Mouse (Mus musculus): ENCODE data around the gene Cap1. TPM values are rescaled to one million over a fixed set of nuclear protein-coding genes. Genes with fewer than 3 reads are reported as not detected.

Cap1 gene
- polyA plus RNA-seq, 1 experiment from 2014 or later, result 678 TPM

GRCm38 (mm10) chr4:122903709-122904108, 17.9 kb upstream of the Cap1 start:
- no peak overlapping the region for H3K27ac ChIP-seq
- no peak overlapping the region for H3K4me3 ChIP-seq (ENCODE audit: inconsistent target)
- 56% methylated on average over 3 of the region's 3 CpGs for WGBS (ENCODE audit: missing documents)

GRCm38 (mm10) chr4:122902156-122902555, 16.3 kb upstream of the Cap1 start:
- WGBS (ENCODE audit: missing documents), result 57% methylated on average over 6 of the region's 6 CpGs
- Histone ChIP-seq H3K79me2 (ENCODE audit: inconsistent target) (no peaks in the 10 kb centered on the region), H3K27ac (no peak overlapping the region), H3K36me3 (ENCODE audit: inconsistent target) (no peaks in the 10 kb centered on the region), H3K4me3 (ENCODE audit: inconsistent target) (no peak overlapping the region)

More at GRCm38 (mm10) chr4:122903709-122904108, 17.9 kb upstream of the Cap1 start:
- Histone ChIP-seq H3K79me2 (ENCODE audit: inconsistent target) (no peaks in the 10 kb centered on the region), H3K36me3 (ENCODE audit: inconsistent target) (no peaks in the 10 kb centered on the region)

- Histone ChIP-seq H3K36me3 (ENCODE audit: inconsistent target) (no peaks in the 10 kb centered on the region), H3K27ac (0 out of 2 replicates have a peak overlapping the region, but pooled peaks have one; percentile 12), H3K4me3 (ENCODE audit: inconsistent target) (no peak overlapping the region), H3K79me2 (ENCODE audit: inconsistent target) (no peaks in the 10 kb centered on the region)
- 13% methylated on average over 5 of the region's 5 CpGs for WGBS (ENCODE audit: missing documents)
Measured at GRCm38 (mm10) chr4:122898313-122898712, 12.5 kb upstream of the Cap1 start.

GRCm38 (mm10) chr4:122897750-122898149, 11.9 kb upstream of the Cap1 start:
- H3K4me3 ChIP-seq (ENCODE audit: inconsistent target), result no peak overlapping the region
- 0 out of 2 replicates have a peak overlapping the region, but pooled peaks have one; percentile 12 for H3K27ac ChIP-seq
- no peaks in the 10 kb centered on the region for H3K36me3 ChIP-seq (ENCODE audit: inconsistent target)
- no peaks in the 10 kb centered on the region for H3K79me2 ChIP-seq (ENCODE audit: inconsistent target)
- 74% methylated on average over 4 of the region's 4 CpGs for WGBS (ENCODE audit: missing documents)

- Histone ChIP-seq H3K36me3 (ENCODE audit: inconsistent target) (no peaks in the 10 kb centered on the region), H3K79me2 (ENCODE audit: inconsistent target) (no peaks in the 10 kb centered on the region), H3K4me3 (ENCODE audit: inconsistent target) (peak overlapping the region; percentile 1; the same call in 1 of the 2 replicates), H3K27ac (peak overlapping the region; percentile 93)
- 3% methylated on average over 5 of the region's 5 CpGs for WGBS (ENCODE audit: missing documents)
Measured at GRCm38 (mm10) chr4:122892157-122892556, 6.3 kb upstream of the Cap1 start.

GRCm38 (mm10) chr4:122891597-122891996, 5.7 kb upstream of the Cap1 start:
- Histone ChIP-seq H3K79me2 (ENCODE audit: inconsistent target) (no peaks in the 10 kb centered on the region), H3K27ac (peak overlapping the region; percentile 93), H3K4me3 (ENCODE audit: inconsistent target) (no peak overlapping the region), H3K36me3 (ENCODE audit: inconsistent target) (no peaks in the 10 kb centered on the region)
- 75% methylated on average over 1 of the region's 1 CpGs for WGBS (ENCODE audit: missing documents)

GRCm38 (mm10) chr4:122890881-122891481, 5.1 kb upstream of the Cap1 start:
- peak overlapping the region; percentile 93 for H3K27ac ChIP-seq
- no peaks in the 10 kb centered on the region for H3K36me3 ChIP-seq (ENCODE audit: inconsistent target)
- no peak overlapping the region for H3K4me3 ChIP-seq (ENCODE audit: inconsistent target)
- 87% methylated on average over 3 of the region's 3 CpGs for WGBS (ENCODE audit: missing documents)
- H3K79me2 ChIP-seq (ENCODE audit: inconsistent target), result no peaks in the 10 kb centered on the region

- Histone ChIP-seq H3K27ac (peak overlapping the region; percentile 100), H3K79me2 (ENCODE audit: inconsistent target) (peaks cover 33% of the 10 kb centered on the region), H3K4me3 (ENCODE audit: inconsistent target) (no peak overlapping the region), H3K36me3 (ENCODE audit: inconsistent target) (no peaks in the 10 kb centered on the region)
- WGBS (ENCODE audit: missing documents), result 89% methylated on average over 2 of the region's 2 CpGs
Measured at GRCm38 (mm10) chr4:122887336-122887735, 1.5 kb upstream of the Cap1 start.

- WGBS (ENCODE audit: missing documents), result 0% methylated on average over 19 of the region's 19 CpGs
- H3K79me2 ChIP-seq (ENCODE audit: inconsistent target), result peaks cover 39% of the 10 kb centered on the region
- H3K27ac ChIP-seq, result peak overlapping the region; percentile 100
- no peaks in the 10 kb centered on the region for H3K36me3 ChIP-seq (ENCODE audit: inconsistent target)
- peak overlapping the region; percentile 100 for H3K4me3 ChIP-seq (ENCODE audit: inconsistent target)
Measured at GRCm38 (mm10) chr4:122886579-122887254, 861 bp upstream of the Cap1 start.

- Histone ChIP-seq H3K27ac (peak overlapping the region; percentile 100), H3K79me2 (ENCODE audit: inconsistent target) (peaks cover 59% of the 10 kb centered on the region), H3K36me3 (ENCODE audit: inconsistent target) (no peaks in the 10 kb centered on the region), H3K4me3 (ENCODE audit: inconsistent target) (peak overlapping the region; percentile 100)
- 2% methylated on average over 12 of the region's 12 CpGs for WGBS (ENCODE audit: missing documents)
Measured at GRCm38 (mm10) chr4:122884481-122885340, 1.1 kb downstream of the Cap1 start.

- Histone ChIP-seq H3K36me3 (ENCODE audit: inconsistent target) (no peaks in the 10 kb centered on the region), H3K4me3 (ENCODE audit: inconsistent target) (peak overlapping the region; percentile 100), H3K79me2 (ENCODE audit: inconsistent target) (peaks cover 66% of the 10 kb centered on the region), H3K27ac (peak overlapping the region; percentile 100)
- WGBS (ENCODE audit: missing documents), result 0% methylated on average over 2 of the region's 2 CpGs
Measured at GRCm38 (mm10) chr4:122884051-122884450, 1.8 kb downstream of the Cap1 start.

- Histone ChIP-seq H3K4me3 (ENCODE audit: inconsistent target) (peak overlapping the region; percentile 100), H3K79me2 (ENCODE audit: inconsistent target) (peaks cover 74% of the 10 kb centered on the region), H3K27ac (peak overlapping the region; percentile 100), H3K36me3 (ENCODE audit: inconsistent target) (no peaks in the 10 kb centered on the region)
- WGBS (ENCODE audit: missing documents), result 61% methylated on average over 3 of the region's 3 CpGs
Measured at GRCm38 (mm10) chr4:122883294-122883693, 2.6 kb downstream of the Cap1 start.

GRCm38 (mm10) chr4:122882544-122882943, 3.3 kb downstream of the Cap1 start:
- Histone ChIP-seq H3K36me3 (ENCODE audit: inconsistent target) (no peaks in the 10 kb centered on the region), H3K4me3 (ENCODE audit: inconsistent target) (no peak overlapping the region), H3K27ac (peak overlapping the region; percentile 100), H3K79me2 (ENCODE audit: inconsistent target) (peaks cover 81% of the 10 kb centered on the region)
- WGBS (ENCODE audit: missing documents), result 56% methylated on average over 3 of the region's 3 CpGs

GRCm38 (mm10) chr4:122878333-122879070, 7.4 kb downstream of the Cap1 start:
- no peak overlapping the region for H3K4me3 ChIP-seq (ENCODE audit: inconsistent target)
- no peaks in the 10 kb centered on the region for H3K36me3 ChIP-seq (ENCODE audit: inconsistent target)
- H3K79me2 ChIP-seq (ENCODE audit: inconsistent target), result peaks cover 100% of the 10 kb centered on the region
- WGBS (ENCODE audit: missing documents), result 97% methylated on average over 2 of the region's 2 CpGs
- H3K27ac ChIP-seq, result peak overlapping the region; percentile 25
